Mouse (Mus musculus) liver, adult 2 months (tissue): ENCODE data around the gene Dennd6a. TPM values are rescaled to one million over a fixed set of nuclear protein-coding genes. Genes with fewer than 3 reads are reported as not detected.
A peak's percentile ranks its signal among the peaks of the same experiment; 100 is the strongest.

ENCODE experiments used
- DNase-seq: peaks from one replicate; pipeline ENCODE4 v3.0.0-alpha.2; 2011; ENCODE audit warnings: low read depth, low spot score; ENCODE audit errors: extremely low read depth
- H3K27ac ChIP-seq: fragments of 200-500 bp; replicated peaks from 2 replicates; pipeline ENCODE4 v1.5.1; 2012; ENCODE audit warnings: low read depth, mild to moderate bottlenecking, control low read depth, inconsistent platforms, low read length; ENCODE audit not compliant: insufficient read depth
- H3K27me3 ChIP-seq: fragments of 200-500 bp; 2 replicates; pipeline ENCODE4 v1.6.1; 2012; ENCODE audit warnings: mild to moderate bottlenecking, moderate library complexity, low read length, inconsistent platforms; ENCODE audit not compliant: control insufficient read depth, insufficient read depth
- H3K36me3 ChIP-seq: fragments of 200-500 bp; 2 replicates; pipeline ENCODE4 v1.6.1; 2012; ENCODE audit warnings: low read length, inconsistent platforms; ENCODE audit not compliant: control insufficient read depth, insufficient read depth
- H3K4me1 ChIP-seq: fragments of 200-500 bp; 2 replicates; pipeline ENCODE4 v1.6.1; 2011; ENCODE audit warnings: low read length; ENCODE audit not compliant: control insufficient read depth, insufficient read depth
- H3K4me3 ChIP-seq: fragments of 200-500 bp; 2 replicates; pipeline ENCODE4 v1.5.1; 2011; ENCODE audit warnings: low read depth, mild to moderate bottlenecking, control low read depth, low read length, moderate library complexity; ENCODE audit not compliant: insufficient read depth
- H3K79me2 ChIP-seq: fragments of 200-500 bp; 2 replicates; pipeline ENCODE4 v1.6.1; 2012; ENCODE audit warnings: inconsistent platforms, mild to moderate bottlenecking, low read length, moderate library complexity; ENCODE audit not compliant: control insufficient read depth, insufficient read depth
- H3K9ac ChIP-seq: fragments of 200-500 bp; 2 replicates; pipeline ENCODE4 v1.6.1; 2012; ENCODE audit warnings: low read depth, mild to moderate bottlenecking, control low read depth, inconsistent platforms, low read length
- CTCF ChIP-seq: fragments of 200-500 bp; IDR thresholded peaks from 2 replicates; pipeline ENCODE4 v1.5.1; 2011; ENCODE audit warnings: low read depth, low read length, control low read depth
- POLR2A ChIP-seq: fragments of 200-500 bp; IDR thresholded peaks from 2 replicates; pipeline ENCODE4 v1.6.1; 2011; ENCODE audit warnings: low read length, control low read depth; ENCODE audit not compliant: insufficient read depth; ENCODE audit errors: extremely low read depth
- WGBS: fragments of 180-500 bp; shearing (Covaris S2); methylation state at CpG from one replicate; pipeline ENCODE4 v1.1.7; 2018; 5-methylcytosine and 5-hydroxymethylcytosine counted together
- polyA plus RNA-seq: library from polyadenylated mRNA; depleted of rRNA; stranded (reverse); fragments of >200 nt; gene quantifications from 2 replicates; pipeline ENCODE4 v1.2.3, GENCODE M21; 2012
- total RNA-seq: library from RNA; depleted of rRNA; stranded (reverse); fragments of >200 nt; gene quantifications from 2 replicates; pipeline ENCODE4 v1.2.3, GENCODE M21; 2014

Dennd6a gene
- total and polyA plus RNA-seq, 2 experiments: 6.2 to 18.5 TPM

DNA sequence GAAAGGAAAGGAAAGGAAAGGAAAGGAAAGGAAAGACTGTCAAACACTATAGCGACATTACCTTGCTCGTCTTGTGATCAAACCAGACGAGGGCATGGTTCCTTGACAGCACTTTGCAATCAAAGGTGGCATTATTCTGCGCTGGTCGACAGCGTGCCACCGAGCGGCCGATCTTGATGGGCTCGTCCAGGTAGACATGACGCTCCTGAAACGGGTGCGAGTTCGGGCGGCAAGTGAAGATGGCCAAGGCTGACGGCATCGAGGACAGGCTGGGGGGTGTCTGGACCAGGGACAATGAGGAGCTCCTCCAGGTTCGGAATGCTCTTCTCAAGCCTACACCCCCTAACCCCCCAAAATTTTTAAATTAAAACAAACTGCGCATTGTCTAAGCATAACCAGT, 40.4 kb upstream of the Dennd6a start:
- peak; percentile 44 for DNase-seq
- Histone ChIP-seq H3K27me3 (no peaks in the 10 kb centered on the region), H3K79me2 (peaks cover 27% of the 10 kb centered on the region; the same call in 1 of the 2 replicates), H3K9ac (peak overlapping the region; percentile 97), H3K36me3 (no peaks in the 10 kb centered on the region; the same call in 1 of the 2 replicates), H3K27ac (peak overlapping the region; percentile 80), H3K4me1 (peaks cover 17% of the 10 kb centered on the region), H3K4me3 (peak overlapping the region; percentile 98)
- WGBS: 13% methylated on average over 19 of the region's 19 CpGs
- no peak for TF ChIP-seq POLR2A
- no peak for TF ChIP-seq CTCF

- H3K4me3 ChIP-seq: peak overlapping the region; percentile 98
- no peaks in the 10 kb centered on the region; the same call in 1 of the 2 replicates for H3K36me3 ChIP-seq
- peak overlapping the region; percentile 97 for H3K9ac ChIP-seq
- H3K27me3 ChIP-seq: no peaks in the 10 kb centered on the region
- peaks cover 23% of the 10 kb centered on the region; the same call in 1 of the 2 replicates for H3K79me2 ChIP-seq
- under 1% methylated on average over 92 of the region's 92 CpGs for WGBS
- H3K27ac ChIP-seq: peak overlapping the region; percentile 80
- H3K4me1 ChIP-seq: peaks cover 16% of the 10 kb centered on the region
- TF ChIP-seq CTCF: no peak
- TF ChIP-seq POLR2A: no peak
- no peak for DNase-seq
These were observed 39.6 kb upstream of the Dennd6a start for GRCm38 (mm10) chr14:26533821-26534756.

- TF ChIP-seq POLR2A: peak; percentile 85
- no peak for TF ChIP-seq CTCF
- peak within 1 kb of the TSS; percentile 80 for H3K27ac ChIP-seq
- H3K9ac ChIP-seq: peak within 1 kb of the TSS; percentile 97
- H3K79me2 ChIP-seq: peaks cover 15% of the 10 kb centered on the region; the same call in 1 of the 2 replicates
- no peaks in the 10 kb centered on the region; the same call in 1 of the 2 replicates for H3K36me3 ChIP-seq
- peaks cover 11% of the 10 kb centered on the region for H3K4me1 ChIP-seq
- WGBS: 12% methylated on average over 31 of the region's 33 CpGs
- H3K27me3 ChIP-seq: no peaks in the 10 kb centered on the region
- H3K4me3 ChIP-seq: peak within 1 kb of the TSS; percentile 98
- peak; percentile 97 for DNase-seq
These were observed 38.7 kb upstream of the Dennd6a start, which contains the start of gene Slmap for GRCm38 (mm10) chr14:26534757-26535479. Gene Slmap (minus strand): TSS chr14:26534931.

GRCm38 (mm10) chr14:26539241-26539640, 34.4 kb upstream of the Dennd6a start:
- whole genome bisulfite sequencing: 92% methylated on average over 4 of the region's 4 CpGs
- TF ChIP-seq CTCF: no peak
- TF ChIP-seq POLR2A: no peak
- Histone ChIP-seq H3K4me1 (no peaks in the 10 kb centered on the region), H3K4me3 (no peak overlapping the region), H3K27ac (no peak overlapping the region), H3K9ac (no peak overlapping the region), H3K27me3 (no peaks in the 10 kb centered on the region), H3K36me3 (no peaks in the 10 kb centered on the region), H3K79me2 (peaks cover 5% of the 10 kb centered on the region; the same call in 1 of the 2 replicates)
- no peak for DNase-seq

DNA sequence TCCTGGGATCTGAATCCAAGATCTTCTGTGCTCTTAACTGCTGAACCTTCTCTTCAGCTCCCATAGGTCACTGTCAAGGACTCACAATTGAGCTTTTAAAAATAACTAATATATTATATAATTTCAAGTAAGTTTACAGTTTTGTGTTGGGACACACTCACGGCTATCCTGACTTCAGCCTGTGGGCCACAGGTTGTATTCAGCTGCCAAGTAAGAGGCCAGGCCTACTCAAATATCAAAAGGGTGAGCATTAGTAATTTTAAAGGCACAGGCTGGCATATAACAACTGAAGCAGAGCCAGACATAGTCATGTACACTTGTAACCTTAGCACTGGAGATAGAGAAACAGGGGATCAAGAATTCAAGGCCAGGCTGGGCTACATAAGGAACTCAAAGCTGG, 33.1 kb upstream of the Dennd6a start:
- Histone ChIP-seq H3K4me1 (no peaks in the 10 kb centered on the region), H3K9ac (no peak overlapping the region), H3K27ac (no peak overlapping the region), H3K79me2 (no peaks in the 10 kb centered on the region), H3K36me3 (no peaks in the 10 kb centered on the region), H3K27me3 (no peaks in the 10 kb centered on the region), H3K4me3 (no peak overlapping the region)
- DNase-seq: no peak
- TF ChIP-seq CTCF (no peak), POLR2A (no peak)
- 28% methylated on average over 1 of the region's 1 CpGs for WGBS
